Comparison of ENCODE assay signal across 7 mouse cellular contexts in the genomic region with DNA sequence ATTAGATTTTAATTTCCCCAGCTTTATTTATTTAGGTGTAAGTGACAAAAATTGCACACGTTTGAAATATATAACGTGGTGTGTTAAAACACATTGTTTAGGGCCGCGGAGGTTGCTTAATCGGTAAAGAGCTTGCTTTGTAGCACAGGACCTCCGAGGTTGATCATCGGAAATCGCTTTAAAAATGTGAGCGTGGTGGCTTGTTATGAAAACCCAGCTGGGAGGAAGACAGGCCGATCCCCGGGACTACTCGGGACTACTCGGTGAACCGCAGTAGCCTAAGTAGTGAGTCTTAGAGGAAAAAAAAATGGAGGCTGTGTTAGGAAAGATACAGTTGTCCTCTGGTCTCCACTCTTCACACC. TPM values are rescaled to one million over a fixed set of nuclear protein-coding genes. Genes with fewer than 3 reads are reported as not detected.
DNase-seq lines count a peak whose midpoint lies in the region; ATAC-seq and TF ChIP-seq lines count a peak whose summit lies in the region.

No protein-coding gene starts in this region.

- H3K27ac ChIP-seq in thymus, adult 2 months (ENCODE audit: control insufficient read depth, insufficient read depth, low read length) = peak overlapping the region; percentile 64; the same call in 1 of the 2 replicates
- H3K27ac ChIP-seq in embryonic facial prominence, embryonic 15.5 days (replicated peaks) = peak overlapping the region; percentile 75; the same call in 1 of the 2 replicates
- peak overlapping the region; percentile 77 for H3K27ac ChIP-seq in stomach, embryonic 15.5 days

- H3K27me3 ChIP-seq in thymus, adult 2 months (ENCODE audit: control insufficient read depth, insufficient read depth, low read length) = no peaks in the 10 kb centered on the region
- H3K27me3 ChIP-seq in embryonic facial prominence, embryonic 15.5 days = no peaks in the 10 kb centered on the region
- no peaks in the 10 kb centered on the region for H3K27me3 ChIP-seq in stomach, embryonic 15.5 days (replicated peaks)

- no peak for TF ChIP-seq CTCF in thymus, adult 2 months (IDR thresholded peaks at IDR 0.05; ENCODE audit: borderline replicate concordance, control insufficient read depth, extremely low read depth, insufficient read depth, low read length, poor library complexity)

- H3K9ac ChIP-seq in embryonic facial prominence, embryonic 15.5 days = peak overlapping the region; percentile 54
- peak overlapping the region; percentile 29; the same call in 1 of the 2 replicates for H3K9ac ChIP-seq in stomach, embryonic 15.5 days

- peak overlapping the region; percentile 54 for H3K4me3 ChIP-seq in thymus, adult 2 months (ENCODE audit: control insufficient read depth, insufficient read depth, low read length)
- H3K4me3 ChIP-seq in embryonic facial prominence, embryonic 15.5 days (replicated peaks) = peak overlapping the region; percentile 64
- peak overlapping the region; percentile 60 for H3K4me3 ChIP-seq in stomach, embryonic 15.5 days (replicated peaks)

- under 1% methylated on average over 14 of the region's 14 CpGs for WGBS in thymus, adult 2 months
- WGBS in embryonic facial prominence, embryonic 15.5 days = 2% methylated on average over 14 of the region's 14 CpGs
- WGBS in stomach, embryonic 15.5 days = 3% methylated on average over 14 of the region's 14 CpGs

- peaks cover 12% of the 10 kb centered on the region for H3K4me1 ChIP-seq in thymus, adult 2 months (replicated peaks; ENCODE audit: control insufficient read depth, insufficient read depth, low read length)
- H3K4me1 ChIP-seq in embryonic facial prominence, embryonic 15.5 days = peaks cover 17% of the 10 kb centered on the region
- H3K4me1 ChIP-seq in stomach, embryonic 15.5 days = peaks cover 9% of the 10 kb centered on the region; the same call in 1 of the 2 replicates

- no peak for TF ChIP-seq POLR2A in thymus, adult 2 months (IDR thresholded peaks at IDR 0.05; ENCODE audit: control insufficient read depth, extremely low read depth, insufficient read depth, low read length, poor library complexity)

- no peaks in the 10 kb centered on the region for H3K36me3 ChIP-seq in thymus, adult 2 months (ENCODE audit: control insufficient read depth, insufficient read depth, low read length)
- H3K36me3 ChIP-seq in embryonic facial prominence, embryonic 15.5 days = no peaks in the 10 kb centered on the region
- H3K36me3 ChIP-seq in stomach, embryonic 15.5 days = no peaks in the 10 kb centered on the region

- no peaks in the 10 kb centered on the region for H3K9me3 ChIP-seq in embryonic facial prominence, embryonic 15.5 days (replicated peaks)
- H3K9me3 ChIP-seq in stomach, embryonic 15.5 days = no peaks in the 10 kb centered on the region

- no peak for ATAC-seq in embryonic facial prominence, embryonic 15.5 days (ENCODE audit: insufficient number of reproducible peaks, low FRiP score, low TSS enrichment, low read depth)
- no peak for ATAC-seq in stomach, embryonic 15.5 days (ENCODE audit: insufficient read depth, low FRiP score, low read depth)

- DNase-seq in thymus, adult 2 months = no peak
- no peak for DNase-seq in thymus, postnatal 10 days (ENCODE audit: low spot score in 2 of 2)
- DNase-seq in liver = peak; percentile 34
- no peak for DNase-seq in left cerebral cortex, adult 9 months (ENCODE audit: low spot score in 2 of 2)
- DNase-seq in urinary bladder, adult 18-20 months (ENCODE audit: low spot score in 2 of 2) = no peak

- H3K4me2 ChIP-seq in embryonic facial prominence, embryonic 15.5 days (replicated peaks) = peak overlapping the region; percentile 62
- H3K4me2 ChIP-seq in stomach, embryonic 15.5 days = peak overlapping the region; percentile 57

RNA-seq across cellular contexts. Expression of gene Prr3, which starts 14.8 kb away (rescaled TPM):
- polyA plus RNA-seq in thymus, adult 2 months (2012; rRNA removed) = 35.5 and 42.6 TPM in 2 replicates
- 37.8 and 41.4 TPM in 2 replicates for polyA plus RNA-seq in embryonic facial prominence, embryonic 15.5 days (2015; fragmentation: Nextera tagmentation; extraction: Ambion mirVana)
- 27.6 and 29.0 TPM in 2 replicates for polyA plus RNA-seq in stomach, embryonic 15.5 days (2015; fragmentation: Nextera tagmentation; extraction: Ambion mirVana)

RNA-seq across cellular contexts. Expression of gene Gnl1, which starts 15.2 kb away (rescaled TPM):
- 37.9 and 45.5 TPM in 2 replicates for polyA plus RNA-seq in thymus, adult 2 months (2012; rRNA removed)
- polyA plus RNA-seq in embryonic facial prominence, embryonic 15.5 days (2015; fragmentation: Nextera tagmentation; extraction: Ambion mirVana) = 59.7 and 61.5 TPM in 2 replicates
- 41.4 and 47.0 TPM in 2 replicates for polyA plus RNA-seq in stomach, embryonic 15.5 days (2015; fragmentation: Nextera tagmentation; extraction: Ambion mirVana)

RNA-seq across cellular contexts. Expression of gene Abcf1, which starts 25.3 kb away (rescaled TPM):
- 128 and 132 TPM in 2 replicates for polyA plus RNA-seq in thymus, adult 2 months (2012; rRNA removed)
- 89.0 and 92.2 TPM in 2 replicates for polyA plus RNA-seq in embryonic facial prominence, embryonic 15.5 days (2015; fragmentation: Nextera tagmentation; extraction: Ambion mirVana)
- 94.0 and 94.7 TPM in 2 replicates for polyA plus RNA-seq in stomach, embryonic 15.5 days (2015; fragmentation: Nextera tagmentation; extraction: Ambion mirVana)

RNA-seq across cellular contexts. Expression of gene H2-T24, which starts 25.5 kb away (rescaled TPM):
- polyA plus RNA-seq in thymus, adult 2 months (2012; rRNA removed) = 15.0 and 20.4 TPM in 2 replicates
- polyA plus RNA-seq in embryonic facial prominence, embryonic 15.5 days (2015; fragmentation: Nextera tagmentation; extraction: Ambion mirVana) = 3.0 and 3.7 TPM in 2 replicates
- 2.6 and 4.2 TPM in 2 replicates for polyA plus RNA-seq in stomach, embryonic 15.5 days (2015; fragmentation: Nextera tagmentation; extraction: Ambion mirVana)

RNA-seq across cellular contexts. Expression of gene H2-T23, which starts 37.8 kb away (rescaled TPM):
- polyA plus RNA-seq in thymus, adult 2 months (2012; rRNA removed) = 380 and 457 TPM in 2 replicates
- 24.9 and 26.4 TPM in 2 replicates for polyA plus RNA-seq in embryonic facial prominence, embryonic 15.5 days (2015; fragmentation: Nextera tagmentation; extraction: Ambion mirVana)
- polyA plus RNA-seq in stomach, embryonic 15.5 days (2015; fragmentation: Nextera tagmentation; extraction: Ambion mirVana) = 11.4 and 14.8 TPM in 2 replicates
